Mouse (Mus musculus) fat pad, adult 2 months (tissue): ENCODE measurements around the gene Fbxw22.
"Not testable (repeated sequence)": the region's sequence is repeated elsewhere in the genome, so short reads cannot be mapped to it uniquely, and the experiment has no call there.

Experiments
- DNase-seq: peaks from one replicate; pipeline ENCODE4 v3.0.0-alpha.2; 2011; ENCODE audit warnings: low read depth, low spot score; ENCODE audit errors: extremely low read depth

Gene Fbxw22

GRCm38 (mm10) chr9:109404196-109404595 is at the start of gene Fbxw22:
Fbxw22 (minus strand) TSS chr9:109404296.
- not testable (repeated sequence) for DNase-seq

- no peak for DNase-seq
Observed at GRCm38 (mm10) chr9:109449040-109449439, 44.9 kb upstream of the Fbxw22 start, which contains the start of gene Fbxw16. Fbxw16 (minus strand) TSS chr9:109449140.

GRCm38 (mm10) chr9:109432956-109433355 is 28.9 kb upstream of the Fbxw22 start:
- DNase-seq, result peak; percentile 76

GRCm38 (mm10) chr9:109339559-109339958 is 64.5 kb downstream of the Fbxw22 start, which contains the start of gene Fbxw28:
Fbxw28 (minus strand) TSS chr9:109339659.
- DNase-seq, result not testable (repeated sequence)
